Mouse (Mus musculus): ENCODE results near the gene Zdhhc4. TPM values are rescaled to one million over a fixed set of nuclear protein-coding genes. Genes with fewer than 3 reads are reported as not detected.

Gene Zdhhc4
- polyA plus RNA-seq, 1 experiment: 36.2 TPM

GRCm38 (mm10) chr5:143269363-143270150 is 59.5 kb downstream of the Zdhhc4 start, which contains the start of gene Zfp316:
TSS of gene Zfp316 (minus strand) at chr5:143270022.
- Histone ChIP-seq H3K27ac (ENCODE audit: insufficient read depth, low read depth, low read length) (no peak within 1 kb of the TSS), H3K4me1 (ENCODE audit: control insufficient read depth, insufficient read depth, low read length) (peaks cover 18% of the 10 kb centered on the region), H3K4me3 (ENCODE audit: insufficient read depth, low read length) (peak within 1 kb of the TSS; percentile 92)
- TF ChIP-seq POLR2A (IDR thresholded peaks at IDR 0.05; ENCODE audit: borderline replicate concordance, low read depth, low read length) (no peak), CTCF (IDR thresholded peaks at IDR 0.05; ENCODE audit: low read depth, low read length) (no peak)

DNA sequence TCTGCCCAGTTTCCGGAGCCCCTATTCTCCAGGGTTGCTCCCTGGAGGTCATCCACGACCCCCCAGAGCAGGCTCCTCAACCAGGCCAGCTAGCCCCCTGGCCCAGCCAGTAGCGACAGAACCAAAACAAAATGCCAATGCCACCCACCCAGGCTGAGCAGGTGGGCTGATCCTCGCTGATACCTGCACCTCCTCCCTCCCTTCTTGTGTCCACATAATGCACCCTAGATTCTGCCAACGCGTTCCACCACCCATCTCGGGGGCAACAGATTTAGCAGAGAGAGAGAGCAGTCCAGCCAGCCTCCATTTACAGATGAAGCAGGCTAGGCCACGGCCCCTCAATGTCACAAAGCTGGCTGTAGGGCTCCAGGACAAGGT is 60.1 kb downstream of the Zdhhc4 start:
- TF ChIP-seq POLR2A (IDR thresholded peaks at IDR 0.05; ENCODE audit: borderline replicate concordance, low read depth, low read length): no peak
- TF ChIP-seq CTCF (IDR thresholded peaks at IDR 0.05; ENCODE audit: low read depth, low read length): no peak
- Histone ChIP-seq H3K4me1 (ENCODE audit: control insufficient read depth, insufficient read depth, low read length) (peaks cover 18% of the 10 kb centered on the region), H3K27ac (ENCODE audit: insufficient read depth, low read depth, low read length) (no peak overlapping the region), H3K4me3 (ENCODE audit: insufficient read depth, low read length) (peak overlapping the region; percentile 92)

DNA sequence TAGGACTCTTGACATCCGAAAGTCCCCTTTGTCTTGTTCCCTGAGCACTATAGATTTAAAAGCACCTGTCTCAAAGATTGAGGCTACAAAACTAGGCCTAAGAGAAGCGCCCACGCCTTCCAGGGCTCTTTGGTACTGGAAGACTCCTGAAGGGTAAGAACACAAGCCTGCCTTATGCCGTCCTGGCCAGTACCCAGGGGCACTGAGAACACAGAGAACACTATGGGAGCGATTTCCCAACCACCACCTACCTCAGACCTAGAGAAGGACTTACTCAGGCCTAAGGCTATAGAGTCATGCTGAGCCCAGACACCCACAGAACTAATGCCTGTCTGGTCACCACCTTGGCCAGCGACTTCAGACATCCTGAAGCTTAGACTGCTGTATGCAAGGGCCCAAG is 62.3 kb downstream of the Zdhhc4 start:
- peaks cover 12% of the 10 kb centered on the region for H3K4me1 ChIP-seq (ENCODE audit: control insufficient read depth, insufficient read depth, low read length)
- no peak overlapping the region for H3K4me3 ChIP-seq (ENCODE audit: insufficient read depth, low read length)
- TF ChIP-seq CTCF (IDR thresholded peaks at IDR 0.05; ENCODE audit: low read depth, low read length) (no peak), POLR2A (IDR thresholded peaks at IDR 0.05; ENCODE audit: borderline replicate concordance, low read depth, low read length) (no peak)
- no peak overlapping the region for H3K27ac ChIP-seq (ENCODE audit: insufficient read depth, low read depth, low read length)

Other genes starting within 250 kb of the Zdhhc4 start
- gene Rnf216, start 216.3 kb downstream of the Zdhhc4 start, polyA plus RNA-seq (2012; ENCODE audit: insufficient read depth, insufficient read length, missing spikeins): 33.7 and 38.8 TPM in 2 replicates
- not detected in 2 replicates for gene Olfr718-ps1, start 181.7 kb downstream of the Zdhhc4 start, polyA plus RNA-seq (2012; ENCODE audit: insufficient read depth, insufficient read length, missing spikeins)
- gene Rbak, start 148.5 kb downstream of the Zdhhc4 start, polyA plus RNA-seq (2012; ENCODE audit: insufficient read depth, insufficient read length, missing spikeins): 5.7 and 7.2 TPM in 2 replicates
- not detected in 2 replicates for gene Spdye4b, start 148.2 kb downstream of the Zdhhc4 start, polyA plus RNA-seq (2012; ENCODE audit: insufficient read depth, insufficient read length, missing spikeins)
- gene Spdye4a, start 102.4 kb downstream of the Zdhhc4 start, polyA plus RNA-seq (2012; ENCODE audit: insufficient read depth, insufficient read length, missing spikeins): not detected in 2 replicates
- 8.8 and 10.2 TPM in 2 replicates for gene Zfp12, start 94.1 kb downstream of the Zdhhc4 start, polyA plus RNA-seq (2012; ENCODE audit: insufficient read depth, insufficient read length, missing spikeins)
- gene Zfp316, start 59.2 kb downstream of the Zdhhc4 start, polyA plus RNA-seq (2012; ENCODE audit: insufficient read depth, insufficient read length, missing spikeins): 1.7 and 2.9 TPM in 2 replicates
- gene Zfp853, start 35.6 kb downstream of the Zdhhc4 start, polyA plus RNA-seq (2012; ENCODE audit: insufficient read depth, insufficient read length, missing spikeins): not detected in 2 replicates
- gene E130309D02Rik, start 13.9 kb downstream of the Zdhhc4 start, polyA plus RNA-seq (2012; ENCODE audit: insufficient read depth, insufficient read length, missing spikeins): 11.2 and 14.3 TPM in 2 replicates
- not detected in 2 replicates for gene Grid2ip, start 28.1 kb upstream of the Zdhhc4 start, polyA plus RNA-seq (2012; ENCODE audit: insufficient read depth, insufficient read length, missing spikeins)
- 51.3 and 51.5 TPM in 2 replicates for gene Kdelr2, start 74.6 kb upstream of the Zdhhc4 start, polyA plus RNA-seq (2012; ENCODE audit: insufficient read depth, insufficient read length, missing spikeins)
- 60.0 and 64.7 TPM in 2 replicates for gene Daglb, start 135.3 kb upstream of the Zdhhc4 start, polyA plus RNA-seq (2012; ENCODE audit: insufficient read depth, insufficient read length, missing spikeins)
- gene Rac1, start 198.8 kb upstream of the Zdhhc4 start, polyA plus RNA-seq (2012; ENCODE audit: insufficient read depth, insufficient read length, missing spikeins): 551 and 587 TPM in 2 replicates